Mouse (Mus musculus): ENCODE data around the gene Coro7. TPM values are rescaled to one million over a fixed set of nuclear protein-coding genes. Genes with fewer than 3 reads are reported as not detected.
"Not testable (repeated sequence)": the region's sequence is repeated elsewhere in the genome, so short reads cannot be mapped to it uniquely, and the experiment has no call there.

Gene Coro7
- polyA plus RNA-seq, 1 experiment from 2014 or later = 23.3 TPM

DNA sequence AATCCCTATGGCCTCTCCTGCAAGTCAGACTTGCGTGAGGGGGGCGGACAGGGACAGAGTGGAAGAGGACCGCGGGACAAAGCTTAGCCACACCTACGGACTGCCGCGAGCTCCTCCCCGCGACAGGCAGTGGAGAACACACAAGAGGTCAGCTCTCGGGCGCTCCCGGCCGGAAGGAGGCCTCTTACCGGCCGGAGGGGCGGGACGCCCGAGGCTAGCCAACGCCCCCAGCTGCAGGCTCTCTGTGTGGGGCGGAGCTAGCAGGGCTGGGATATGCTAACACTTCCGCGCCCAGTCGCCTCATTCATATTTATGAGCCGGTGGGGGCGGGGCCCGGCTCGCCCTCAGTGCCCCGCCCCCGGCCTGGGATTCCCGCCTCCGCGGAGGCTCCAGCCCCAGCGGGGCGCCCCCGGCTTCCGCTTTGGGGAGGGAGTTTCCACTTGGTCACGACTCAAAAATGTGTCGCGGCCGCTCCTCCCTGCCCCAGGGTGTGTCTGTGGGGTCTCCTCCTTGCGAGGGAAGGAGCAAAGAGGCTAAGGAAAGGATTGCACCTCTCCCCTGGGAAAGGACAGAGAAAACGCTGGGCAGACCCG lies 93.0 kb downstream of the Coro7 start:
- ATAC-seq (ENCODE audit: low FRiP score, low TSS enrichment) (peak; percentile 97), DNase-seq (peak; percentile 96)
- peak overlapping the region; percentile 50 for H3K9ac ChIP-seq (replicated peaks; ENCODE audit: low read length)
- peaks cover 5% of the 10 kb centered on the region; the same call in 1 of the 2 replicates for H3K4me1 ChIP-seq (ENCODE audit: control insufficient read depth, insufficient read depth, low read length)
- H3K36me3 ChIP-seq (ENCODE audit: control insufficient read depth, insufficient read depth, low read length) = peaks cover 5% of the 10 kb centered on the region; the same call in 1 of the 2 replicates
- peak overlapping the region; percentile 72 for H3K4me2 ChIP-seq (ENCODE audit: low read length)
- no peaks in the 10 kb centered on the region for H3K9me3 ChIP-seq (ENCODE audit: control insufficient read depth, low read length)
- peak overlapping the region; percentile 72 for H3K27ac ChIP-seq (replicated peaks; ENCODE audit: low read depth, low read length)
- under 1% methylated on average over 43 of the region's 43 CpGs for WGBS
- H3K27me3 ChIP-seq (ENCODE audit: control insufficient read depth, insufficient read depth, low read length) = no peaks in the 10 kb centered on the region
- H3K4me3 ChIP-seq (replicated peaks; ENCODE audit: low read depth, low read length) = peak overlapping the region; percentile 44

- WGBS = 9% methylated on average over 14 of the region's 14 CpGs
- H3K4me1 ChIP-seq (ENCODE audit: control insufficient read depth, insufficient read depth, low read length) = peaks cover 5% of the 10 kb centered on the region; the same call in 1 of the 2 replicates
- H3K36me3 ChIP-seq (ENCODE audit: control insufficient read depth, insufficient read depth, low read length) = peaks cover 3% of the 10 kb centered on the region; the same call in 1 of the 2 replicates
- ATAC-seq (ENCODE audit: low FRiP score, low TSS enrichment) (peak; percentile 13; the same call in 1 of the 2 replicates), DNase-seq (no peak)
- H3K27me3 ChIP-seq (ENCODE audit: control insufficient read depth, insufficient read depth, low read length) = no peaks in the 10 kb centered on the region
- H3K4me3 ChIP-seq (replicated peaks; ENCODE audit: low read depth, low read length) = peak overlapping the region; percentile 44
- H3K9me3 ChIP-seq (ENCODE audit: control insufficient read depth, low read length) = no peaks in the 10 kb centered on the region
- peak overlapping the region; percentile 72 for H3K27ac ChIP-seq (replicated peaks; ENCODE audit: low read depth, low read length)
- peak overlapping the region; percentile 72 for H3K4me2 ChIP-seq (ENCODE audit: low read length)
- H3K9ac ChIP-seq (replicated peaks; ENCODE audit: low read length) = peak overlapping the region; percentile 50
Observed at GRCm38 (mm10) chr16:4585642-4586530, 93.7 kb downstream of the Coro7 start.

DNA sequence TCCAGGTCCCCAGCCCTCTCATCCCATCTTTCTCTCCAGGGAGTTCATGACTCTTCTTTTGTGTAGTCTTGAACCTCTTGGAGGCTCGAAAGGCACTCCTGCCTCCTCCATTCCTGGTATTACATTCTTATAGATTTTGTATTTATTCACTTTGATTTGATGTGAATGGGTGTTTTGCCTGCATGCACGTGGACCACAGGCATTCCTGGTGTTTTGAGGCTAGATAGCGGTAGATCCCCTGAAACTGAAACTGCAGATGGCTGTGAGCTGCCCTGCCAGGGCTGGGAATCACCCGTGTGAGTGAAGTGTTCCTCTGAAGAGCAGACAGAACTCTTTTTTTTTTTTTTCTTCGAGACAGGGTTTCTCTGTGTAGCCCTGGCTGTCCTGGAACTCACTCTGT lies 95.1 kb downstream of the Coro7 start:
- no peak overlapping the region for H3K9ac ChIP-seq (replicated peaks; ENCODE audit: low read length)
- no peak overlapping the region for H3K4me2 ChIP-seq (ENCODE audit: low read length)
- no peaks in the 10 kb centered on the region for H3K36me3 ChIP-seq (ENCODE audit: control insufficient read depth, insufficient read depth, low read length)
- H3K4me3 ChIP-seq (replicated peaks; ENCODE audit: low read depth, low read length) = no peak overlapping the region
- H3K27me3 ChIP-seq (ENCODE audit: control insufficient read depth, insufficient read depth, low read length) = no peaks in the 10 kb centered on the region
- WGBS = 78% methylated on average over 5 of the region's 5 CpGs
- DNase-seq (no peak), ATAC-seq (ENCODE audit: low FRiP score, low TSS enrichment) (no peak)
- no peaks in the 10 kb centered on the region for H3K9me3 ChIP-seq (ENCODE audit: control insufficient read depth, low read length)
- no peak overlapping the region for H3K27ac ChIP-seq (replicated peaks; ENCODE audit: low read depth, low read length)
- H3K4me1 ChIP-seq (ENCODE audit: control insufficient read depth, insufficient read depth, low read length) = peaks cover 5% of the 10 kb centered on the region; the same call in 1 of the 2 replicates

DNA sequence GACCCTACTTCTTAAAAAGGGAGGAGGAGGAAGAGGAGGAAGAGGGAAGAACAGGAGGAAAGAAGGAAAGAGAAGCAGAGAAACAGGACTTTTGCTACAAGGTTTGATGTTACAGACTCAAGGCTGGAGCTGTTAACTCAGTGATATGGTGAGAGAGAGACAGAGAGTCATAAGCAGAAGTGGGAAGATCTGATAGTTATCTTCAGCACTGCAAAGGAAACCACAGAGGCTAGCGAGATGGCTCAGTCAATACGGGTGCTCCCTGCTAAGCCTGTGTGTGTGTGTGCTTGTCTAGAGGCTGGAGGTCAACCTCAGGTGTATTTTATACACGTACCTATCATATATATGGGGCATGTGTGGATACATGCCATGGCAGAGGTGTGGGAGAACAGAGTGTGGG lies 95.8 kb downstream of the Coro7 start:
- no peaks in the 10 kb centered on the region for H3K27me3 ChIP-seq (ENCODE audit: control insufficient read depth, insufficient read depth, low read length)
- H3K9me3 ChIP-seq (ENCODE audit: control insufficient read depth, low read length) = no peaks in the 10 kb centered on the region
- ATAC-seq (ENCODE audit: low FRiP score, low TSS enrichment) (no peak), DNase-seq (no peak)
- WGBS = 81% methylated on average over 3 of the region's 3 CpGs
- no peak overlapping the region for H3K4me3 ChIP-seq (replicated peaks; ENCODE audit: low read depth, low read length)
- H3K4me1 ChIP-seq (ENCODE audit: control insufficient read depth, insufficient read depth, low read length) = peaks cover 5% of the 10 kb centered on the region; the same call in 1 of the 2 replicates
- no peaks in the 10 kb centered on the region for H3K36me3 ChIP-seq (ENCODE audit: control insufficient read depth, insufficient read depth, low read length)
- no peak overlapping the region for H3K9ac ChIP-seq (replicated peaks; ENCODE audit: low read length)
- no peak overlapping the region for H3K27ac ChIP-seq (replicated peaks; ENCODE audit: low read depth, low read length)
- no peak overlapping the region for H3K4me2 ChIP-seq (ENCODE audit: low read length)

DNA sequence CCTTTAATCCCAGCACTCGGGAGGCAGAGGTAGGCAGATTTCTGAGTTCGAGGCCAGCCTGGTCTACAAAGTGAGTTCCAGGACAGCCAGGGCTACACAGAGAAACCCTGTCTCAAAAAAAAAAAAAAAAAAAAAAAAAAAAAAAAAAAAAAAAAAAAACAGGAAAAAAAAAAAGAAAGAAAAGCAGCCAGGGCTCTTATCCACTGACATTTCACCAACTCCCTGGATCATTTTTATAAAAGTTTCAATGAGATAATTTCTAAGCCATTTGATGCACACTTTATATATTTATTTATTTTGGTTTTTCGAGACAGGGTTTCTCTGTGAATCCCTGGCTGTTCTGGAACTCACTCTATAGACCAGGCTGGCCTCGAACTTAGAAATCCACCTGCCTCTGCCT lies 98.4 kb downstream of the Coro7 start:
- 91% methylated on average over 4 of the region's 4 CpGs for WGBS
- H3K36me3 ChIP-seq (ENCODE audit: control insufficient read depth, insufficient read depth, low read length); DNase-seq; H3K9me3 ChIP-seq (ENCODE audit: control insufficient read depth, low read length); H3K4me1 ChIP-seq (ENCODE audit: control insufficient read depth, insufficient read depth, low read length); H3K9ac ChIP-seq (replicated peaks; ENCODE audit: low read length); ATAC-seq (ENCODE audit: low FRiP score, low TSS enrichment); H3K27me3 ChIP-seq (ENCODE audit: control insufficient read depth, insufficient read depth, low read length); H3K4me2 ChIP-seq (ENCODE audit: low read length); H3K4me3 ChIP-seq (replicated peaks; ENCODE audit: low read depth, low read length); H3K27ac ChIP-seq (replicated peaks; ENCODE audit: low read depth, low read length): not testable (repeated sequence)

DNA sequence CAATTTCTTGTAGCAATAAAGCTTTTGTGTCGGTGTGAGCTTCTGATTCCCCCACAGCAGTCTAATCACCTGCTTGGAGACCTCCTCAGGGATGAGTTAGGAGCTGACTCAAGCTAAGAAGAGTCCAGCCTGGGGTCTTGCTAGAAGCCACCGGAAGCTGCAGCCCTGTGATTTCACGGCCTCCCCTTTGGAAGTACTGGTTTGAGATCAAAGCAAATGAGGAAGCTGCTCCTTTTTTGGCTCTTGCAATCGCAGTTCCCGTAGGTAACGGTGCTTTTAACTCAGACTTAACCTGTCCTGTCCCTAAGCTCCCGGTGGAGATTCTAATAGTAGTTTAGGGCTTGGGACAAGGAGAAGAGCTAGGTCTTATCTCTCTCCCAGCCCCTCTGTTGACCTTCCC lies 100.9 kb downstream of the Coro7 start:
- Histone ChIP-seq H3K27ac (replicated peaks; ENCODE audit: low read depth, low read length) (no peak overlapping the region), H3K36me3 (ENCODE audit: control insufficient read depth, insufficient read depth, low read length) (no peaks in the 10 kb centered on the region), H3K27me3 (ENCODE audit: control insufficient read depth, insufficient read depth, low read length) (no peaks in the 10 kb centered on the region), H3K4me2 (ENCODE audit: low read length) (no peak overlapping the region), H3K9ac (replicated peaks; ENCODE audit: low read length) (no peak overlapping the region), H3K4me1 (ENCODE audit: control insufficient read depth, insufficient read depth, low read length) (no peaks in the 10 kb centered on the region), H3K9me3 (ENCODE audit: control insufficient read depth, low read length) (no peaks in the 10 kb centered on the region), H3K4me3 (replicated peaks; ENCODE audit: low read depth, low read length) (no peak overlapping the region)
- 82% methylated on average over 7 of the region's 7 CpGs for WGBS
- ATAC-seq (ENCODE audit: low FRiP score, low TSS enrichment) (no peak), DNase-seq (no peak)

- no peaks in the 10 kb centered on the region for H3K36me3 ChIP-seq (ENCODE audit: control insufficient read depth, insufficient read depth, low read length)
- no peak overlapping the region for H3K4me2 ChIP-seq (ENCODE audit: low read length)
- no peak overlapping the region for H3K9ac ChIP-seq (replicated peaks; ENCODE audit: low read length)
- 61% methylated on average over 2 of the region's 2 CpGs for WGBS
- H3K9me3 ChIP-seq (ENCODE audit: control insufficient read depth, low read length) = no peaks in the 10 kb centered on the region
- H3K4me1 ChIP-seq (ENCODE audit: control insufficient read depth, insufficient read depth, low read length) = no peaks in the 10 kb centered on the region
- no peak overlapping the region for H3K27ac ChIP-seq (replicated peaks; ENCODE audit: low read depth, low read length)
- DNase-seq (no peak), ATAC-seq (ENCODE audit: low FRiP score, low TSS enrichment) (no peak)
- no peak overlapping the region for H3K4me3 ChIP-seq (replicated peaks; ENCODE audit: low read depth, low read length)
- no peaks in the 10 kb centered on the region for H3K27me3 ChIP-seq (ENCODE audit: control insufficient read depth, insufficient read depth, low read length)
Observed at GRCm38 (mm10) chr16:4576873-4577272, 102.7 kb downstream of the Coro7 start.
